Mouse (Mus musculus): ENCODE data around the gene Gen1. TPM values are rescaled to one million over a fixed set of nuclear protein-coding genes. Genes with fewer than 3 reads are reported as not detected.

Gene Gen1
- polyA plus RNA-seq, 1 experiment from 2014 or later: 5.5 TPM

DNA sequence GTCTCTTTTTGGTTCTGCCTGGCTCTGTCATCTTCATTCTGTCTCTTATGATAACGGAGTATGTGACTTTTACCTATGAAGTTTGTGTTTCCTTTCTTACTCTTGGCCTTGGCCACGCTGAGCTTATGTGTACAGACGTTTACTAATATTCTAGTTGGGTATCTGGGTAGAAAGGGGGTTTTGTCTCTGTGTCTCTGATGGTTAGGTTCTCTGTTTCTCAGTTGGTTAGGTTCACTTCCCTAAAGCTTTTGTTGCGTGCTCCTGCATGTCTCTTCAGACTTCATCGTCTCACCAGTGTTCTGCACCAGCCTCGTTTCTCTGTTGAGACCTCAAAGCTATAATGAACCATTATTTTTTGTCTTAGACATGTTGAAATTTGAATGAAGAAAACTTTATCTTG, 11.6 kb upstream of the Gen1 start:
- Histone ChIP-seq H3K27me3 (ENCODE audit: control insufficient read depth, insufficient read depth, low read length) (no peaks in the 10 kb centered on the region), H3K9me3 (replicated peaks; ENCODE audit: control insufficient read depth, low read length) (no peaks in the 10 kb centered on the region), H3K36me3 (ENCODE audit: control insufficient read depth, insufficient read depth) (peaks cover 47% of the 10 kb centered on the region), H3K4me1 (ENCODE audit: control insufficient read depth, insufficient read depth, low read length) (no peaks in the 10 kb centered on the region), H3K9ac (ENCODE audit: low read length) (no peak overlapping the region), H3K4me3 (ENCODE audit: low read length) (no peak overlapping the region), H3K4me2 (ENCODE audit: low read depth, low read length) (no peak overlapping the region), H3K27ac (ENCODE audit: low read length) (no peak overlapping the region)
- ATAC-seq (replicated peaks; ENCODE audit: extremely low read depth, insufficient read depth, low FRiP score): no peak
- WGBS: 92% methylated on average over 6 of the region's 6 CpGs

DNA sequence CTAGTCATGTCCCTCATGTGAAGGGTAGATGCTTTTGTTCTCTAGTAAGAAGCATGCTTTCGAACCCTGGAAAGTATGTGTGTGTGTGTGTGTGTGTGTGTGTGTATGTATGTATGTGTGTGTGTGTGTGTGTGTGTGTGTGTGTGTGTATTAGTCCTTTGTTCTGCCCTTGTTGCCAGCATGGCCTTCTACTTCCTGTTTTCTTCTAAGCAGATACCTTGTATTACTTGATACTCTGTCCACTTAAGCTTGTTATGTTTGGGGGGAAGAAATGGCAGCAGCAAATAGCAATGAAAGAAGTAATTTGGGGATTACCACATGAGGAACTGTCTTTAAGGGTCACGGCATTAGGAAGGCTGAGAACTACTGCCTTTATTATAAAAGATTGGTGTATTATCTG, 11.0 kb upstream of the Gen1 start:
- no peak for ATAC-seq (replicated peaks; ENCODE audit: extremely low read depth, insufficient read depth, low FRiP score)
- Histone ChIP-seq H3K9me3 (replicated peaks; ENCODE audit: control insufficient read depth, low read length) (no peaks in the 10 kb centered on the region), H3K4me3 (ENCODE audit: low read length) (no peak overlapping the region), H3K9ac (ENCODE audit: low read length) (no peak overlapping the region), H3K4me2 (ENCODE audit: low read depth, low read length) (no peak overlapping the region), H3K4me1 (ENCODE audit: control insufficient read depth, insufficient read depth, low read length) (no peaks in the 10 kb centered on the region), H3K27me3 (ENCODE audit: control insufficient read depth, insufficient read depth, low read length) (no peaks in the 10 kb centered on the region), H3K27ac (ENCODE audit: low read length) (no peak overlapping the region), H3K36me3 (ENCODE audit: control insufficient read depth, insufficient read depth) (peaks cover 49% of the 10 kb centered on the region)
- 90% methylated on average over 2 of the region's 2 CpGs for WGBS

DNA sequence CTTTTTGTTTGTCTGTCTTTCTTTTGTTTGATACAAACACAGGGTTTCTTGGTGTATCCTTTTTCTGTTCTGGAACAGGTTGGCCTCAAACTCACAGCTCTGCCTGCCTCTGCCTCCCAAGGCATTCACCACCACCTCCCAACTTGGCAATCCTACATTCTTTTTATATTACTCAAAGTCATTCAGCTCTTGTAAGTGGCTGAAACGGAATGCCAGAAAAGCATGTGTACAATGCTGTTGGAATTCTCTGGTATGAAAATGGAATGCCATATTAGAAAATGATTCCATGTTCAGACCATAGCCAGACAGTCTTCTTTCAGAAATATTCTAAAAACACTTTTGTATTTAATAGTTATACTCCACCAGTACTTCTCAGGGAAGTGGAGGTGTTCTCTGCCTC, 7.6 kb upstream of the Gen1 start:
- no peak for ATAC-seq (replicated peaks; ENCODE audit: extremely low read depth, insufficient read depth, low FRiP score)
- Histone ChIP-seq H3K9me3 (replicated peaks; ENCODE audit: control insufficient read depth, low read length) (no peaks in the 10 kb centered on the region), H3K27ac (ENCODE audit: low read length) (no peak overlapping the region), H3K27me3 (ENCODE audit: control insufficient read depth, insufficient read depth, low read length) (no peaks in the 10 kb centered on the region), H3K4me1 (ENCODE audit: control insufficient read depth, insufficient read depth, low read length) (peaks cover 5% of the 10 kb centered on the region), H3K36me3 (ENCODE audit: control insufficient read depth, insufficient read depth) (peaks cover 32% of the 10 kb centered on the region), H3K4me2 (ENCODE audit: low read depth, low read length) (no peak overlapping the region), H3K9ac (ENCODE audit: low read length) (no peak overlapping the region), H3K4me3 (ENCODE audit: low read length) (no peak overlapping the region)
- WGBS: 39% methylated on average over 1 of the region's 1 CpGs

DNA sequence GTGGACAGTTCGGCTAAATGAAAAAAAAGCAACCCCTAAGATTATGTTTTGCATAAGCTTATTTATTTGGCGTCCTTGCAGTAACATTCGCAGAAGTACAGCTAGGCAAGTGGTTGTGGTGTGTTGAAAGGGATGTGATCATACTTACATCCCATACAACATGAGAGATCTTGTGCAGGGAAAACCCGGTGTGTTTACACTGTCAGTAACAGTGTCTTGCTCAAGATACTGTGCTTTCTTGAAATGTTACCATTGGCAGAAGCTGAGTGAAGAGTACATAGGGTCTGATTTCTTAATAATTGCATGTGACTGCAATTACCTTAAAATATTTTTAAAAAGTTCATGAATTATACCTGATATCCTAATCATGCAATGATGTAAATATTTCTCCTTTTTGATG, 7.0 kb upstream of the Gen1 start:
- ATAC-seq (replicated peaks; ENCODE audit: extremely low read depth, insufficient read depth, low FRiP score): no peak
- H3K9me3 ChIP-seq (replicated peaks; ENCODE audit: control insufficient read depth, low read length): no peaks in the 10 kb centered on the region
- peaks cover 10% of the 10 kb centered on the region for H3K4me1 ChIP-seq (ENCODE audit: control insufficient read depth, insufficient read depth, low read length)
- 95% methylated on average over 4 of the region's 4 CpGs for WGBS
- H3K36me3 ChIP-seq (ENCODE audit: control insufficient read depth, insufficient read depth): peaks cover 29% of the 10 kb centered on the region
- H3K9ac ChIP-seq (ENCODE audit: low read length): no peak overlapping the region
- H3K27ac ChIP-seq (ENCODE audit: low read length): no peak overlapping the region
- no peak overlapping the region for H3K4me3 ChIP-seq (ENCODE audit: low read length)
- no peaks in the 10 kb centered on the region for H3K27me3 ChIP-seq (ENCODE audit: control insufficient read depth, insufficient read depth, low read length)
- no peak overlapping the region for H3K4me2 ChIP-seq (ENCODE audit: low read depth, low read length)

DNA sequence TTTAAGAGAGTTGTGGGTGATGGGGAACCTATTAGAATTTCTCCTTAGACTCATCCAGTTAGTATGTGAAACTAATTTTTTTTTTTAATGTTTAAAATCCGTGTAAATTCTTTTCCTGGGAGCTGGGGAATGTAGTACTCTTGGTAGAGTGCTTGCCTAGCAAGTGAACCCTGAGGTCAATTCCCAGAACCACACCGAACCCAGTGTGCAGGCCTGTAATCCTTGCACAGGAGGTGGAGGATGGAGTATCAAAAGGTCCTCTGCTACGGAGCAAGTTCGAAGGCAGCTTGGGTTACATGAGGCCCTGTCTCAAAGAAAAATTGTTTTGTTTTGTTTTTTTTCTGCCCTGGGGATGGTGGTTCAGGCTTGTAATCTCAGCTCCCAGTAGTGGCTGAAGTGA, 1.4 kb upstream of the Gen1 start:
- H3K4me3 ChIP-seq (ENCODE audit: low read length): peak overlapping the region; percentile 89
- no peaks in the 10 kb centered on the region for H3K9me3 ChIP-seq (replicated peaks; ENCODE audit: control insufficient read depth, low read length)
- peak overlapping the region; percentile 75 for H3K4me2 ChIP-seq (ENCODE audit: low read depth, low read length)
- 5% methylated on average over 4 of the region's 4 CpGs for WGBS
- peak overlapping the region; percentile 97 for H3K27ac ChIP-seq (ENCODE audit: low read length)
- H3K36me3 ChIP-seq (ENCODE audit: control insufficient read depth, insufficient read depth): peaks cover 4% of the 10 kb centered on the region; the same call in 1 of the 2 replicates
- no peak for ATAC-seq (replicated peaks; ENCODE audit: extremely low read depth, insufficient read depth, low FRiP score)
- no peaks in the 10 kb centered on the region for H3K27me3 ChIP-seq (ENCODE audit: control insufficient read depth, insufficient read depth, low read length)
- H3K4me1 ChIP-seq (ENCODE audit: control insufficient read depth, insufficient read depth, low read length): peaks cover 23% of the 10 kb centered on the region
- peak overlapping the region; percentile 97 for H3K9ac ChIP-seq (ENCODE audit: low read length)

DNA sequence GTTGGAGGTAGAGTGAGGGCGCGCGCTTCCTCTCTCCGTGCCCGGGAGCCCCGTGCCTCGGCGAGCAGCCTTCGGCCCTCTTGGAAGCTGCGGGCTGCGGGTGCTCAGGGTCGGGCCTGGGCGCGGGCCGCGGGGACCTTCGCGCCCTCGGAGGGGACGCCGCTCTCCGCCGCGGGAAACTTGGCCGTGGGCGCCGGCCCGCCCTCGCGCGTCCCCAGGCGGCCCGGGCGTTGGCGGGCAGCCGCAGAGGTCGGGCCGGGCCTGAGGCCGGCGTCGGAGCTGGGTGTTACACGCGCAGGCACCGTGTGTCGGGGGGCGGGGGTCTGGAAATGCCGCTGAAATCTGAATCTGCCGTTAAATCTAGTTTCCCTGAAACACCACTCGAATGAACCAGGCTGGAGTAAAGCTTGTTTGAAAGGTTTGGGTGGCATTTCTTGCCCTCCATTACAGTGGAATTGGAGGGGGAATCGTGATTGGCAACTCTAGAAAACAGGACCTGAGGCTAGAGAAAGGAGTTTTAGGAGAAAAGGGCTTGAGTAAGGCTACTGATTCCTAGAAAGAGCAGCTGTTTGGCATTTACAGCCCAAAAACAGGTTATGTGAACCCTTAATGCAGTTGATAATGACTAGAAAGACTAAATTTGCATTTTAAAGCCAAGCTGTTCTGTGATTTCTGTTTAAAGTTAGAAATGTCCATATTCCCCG, 833 bp upstream of the Gen1 start:
- Histone ChIP-seq H3K9me3 (replicated peaks; ENCODE audit: control insufficient read depth, low read length) (no peaks in the 10 kb centered on the region), H3K27me3 (ENCODE audit: control insufficient read depth, insufficient read depth, low read length) (no peaks in the 10 kb centered on the region), H3K9ac (ENCODE audit: low read length) (peak overlapping the region; percentile 97), H3K27ac (ENCODE audit: low read length) (peak overlapping the region; percentile 97), H3K4me3 (ENCODE audit: low read length) (peak overlapping the region; percentile 89), H3K4me1 (ENCODE audit: control insufficient read depth, insufficient read depth, low read length) (peaks cover 23% of the 10 kb centered on the region), H3K36me3 (ENCODE audit: control insufficient read depth, insufficient read depth) (0 out of 2 replicates have a peak, but pooled peaks cover 2% of the 10 kb centered on the region), H3K4me2 (ENCODE audit: low read depth, low read length) (peak overlapping the region; percentile 75)
- under 1% methylated on average over 46 of the region's 51 CpGs for WGBS
- ATAC-seq (replicated peaks; ENCODE audit: extremely low read depth, insufficient read depth, low FRiP score): peak; percentile 66

DNA sequence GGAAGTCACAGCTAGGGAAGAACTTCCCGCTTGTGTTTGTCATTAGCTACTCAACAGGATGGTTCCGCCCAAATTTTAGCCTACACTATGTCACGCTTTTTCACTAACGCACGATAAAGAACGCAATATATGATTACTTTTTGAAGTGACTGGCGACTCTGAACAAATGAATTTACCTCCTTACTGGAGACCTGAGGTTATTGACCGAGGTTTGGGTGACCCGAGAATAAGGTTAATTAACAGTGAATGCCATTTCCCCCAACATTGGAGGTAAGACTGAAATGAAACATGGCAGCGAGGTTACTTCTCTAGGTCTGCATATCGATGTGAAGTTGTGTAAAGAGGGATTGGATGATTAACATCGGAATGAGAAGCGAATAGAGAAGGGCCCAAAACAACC, 706 bp downstream of the Gen1 start:
- Histone ChIP-seq H3K4me3 (ENCODE audit: low read length) (peak overlapping the region; percentile 89), H3K36me3 (ENCODE audit: control insufficient read depth, insufficient read depth) (no peaks in the 10 kb centered on the region), H3K4me1 (ENCODE audit: control insufficient read depth, insufficient read depth, low read length) (peaks cover 23% of the 10 kb centered on the region), H3K4me2 (ENCODE audit: low read depth, low read length) (peak overlapping the region; percentile 97), H3K27ac (ENCODE audit: low read length) (peak overlapping the region; percentile 97), H3K9me3 (replicated peaks; ENCODE audit: control insufficient read depth, low read length) (no peaks in the 10 kb centered on the region), H3K27me3 (ENCODE audit: control insufficient read depth, insufficient read depth, low read length) (no peaks in the 10 kb centered on the region), H3K9ac (ENCODE audit: low read length) (peak overlapping the region; percentile 97)
- ATAC-seq (replicated peaks; ENCODE audit: extremely low read depth, insufficient read depth, low FRiP score): no peak
- 2% methylated on average over 13 of the region's 13 CpGs for WGBS

DNA sequence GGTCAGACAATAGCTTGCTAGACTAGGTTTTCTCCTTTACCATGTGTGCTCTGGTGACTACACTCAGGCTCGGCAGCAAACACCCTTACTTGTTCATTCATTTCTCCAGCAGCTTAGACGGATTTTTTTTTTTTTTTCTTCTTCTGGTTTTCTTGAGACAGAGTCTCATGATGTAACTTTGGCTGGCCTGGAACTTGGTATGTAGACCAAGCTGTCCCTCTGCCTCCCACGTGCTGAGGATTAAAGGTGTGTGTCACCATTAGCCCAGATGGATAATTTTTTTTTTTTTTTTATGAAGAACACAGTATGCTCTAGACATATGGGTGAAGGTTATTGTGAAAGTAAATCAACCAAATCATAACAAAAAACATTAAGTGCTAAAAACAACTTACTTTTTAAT, 15.3 kb downstream of the Gen1 start:
- no peak for ATAC-seq (replicated peaks; ENCODE audit: extremely low read depth, insufficient read depth, low FRiP score)
- H3K4me3 ChIP-seq (ENCODE audit: low read length): no peak overlapping the region
- H3K4me2 ChIP-seq (ENCODE audit: low read depth, low read length): no peak overlapping the region
- WGBS: 78% methylated on average over 3 of the region's 3 CpGs
- no peak overlapping the region for H3K27ac ChIP-seq (ENCODE audit: low read length)
- no peaks in the 10 kb centered on the region for H3K4me1 ChIP-seq (ENCODE audit: control insufficient read depth, insufficient read depth, low read length)
- no peaks in the 10 kb centered on the region for H3K9me3 ChIP-seq (replicated peaks; ENCODE audit: control insufficient read depth, low read length)
- H3K27me3 ChIP-seq (ENCODE audit: control insufficient read depth, insufficient read depth, low read length): no peaks in the 10 kb centered on the region
- no peak overlapping the region for H3K9ac ChIP-seq (ENCODE audit: low read length)
- H3K36me3 ChIP-seq (ENCODE audit: control insufficient read depth, insufficient read depth): peaks cover 18% of the 10 kb centered on the region

DNA sequence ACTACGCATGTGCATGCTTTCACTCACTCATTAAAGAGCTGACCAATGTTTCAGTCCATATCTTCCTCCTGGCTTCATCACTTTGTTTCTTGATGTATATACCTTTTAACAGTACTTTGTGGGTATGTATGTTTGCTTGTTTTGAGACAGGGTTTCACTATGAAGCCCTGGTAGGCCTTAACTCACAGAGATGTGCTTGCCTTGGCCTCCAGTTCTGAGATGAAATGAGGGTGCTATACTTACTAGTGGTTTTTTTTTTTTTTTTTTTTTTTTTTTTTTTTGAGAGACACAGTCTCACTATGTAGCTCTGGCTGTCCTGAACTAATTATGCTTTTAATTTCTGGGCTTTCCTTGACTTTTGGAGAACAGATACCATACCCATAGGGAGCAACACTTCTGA, 18.1 kb downstream of the Gen1 start:
- no peaks in the 10 kb centered on the region for H3K4me1 ChIP-seq (ENCODE audit: control insufficient read depth, insufficient read depth, low read length)
- no peak for ATAC-seq (replicated peaks; ENCODE audit: extremely low read depth, insufficient read depth, low FRiP score)
- no peak overlapping the region for H3K27ac ChIP-seq (ENCODE audit: low read length)
- 98% methylated on average over 1 of the region's 1 CpGs for WGBS
- H3K9me3 ChIP-seq (replicated peaks; ENCODE audit: control insufficient read depth, low read length): no peaks in the 10 kb centered on the region
- H3K27me3 ChIP-seq (ENCODE audit: control insufficient read depth, insufficient read depth, low read length): no peaks in the 10 kb centered on the region
- peaks cover 12% of the 10 kb centered on the region for H3K36me3 ChIP-seq (ENCODE audit: control insufficient read depth, insufficient read depth)
- no peak overlapping the region for H3K4me2 ChIP-seq (ENCODE audit: low read depth, low read length)
- H3K9ac ChIP-seq (ENCODE audit: low read length): no peak overlapping the region
- H3K4me3 ChIP-seq (ENCODE audit: low read length): no peak overlapping the region

Measured in heart, embryonic 16.5 days (tissue).